Mouse (Mus musculus) c-Kit-positive CD71-positive TER-119-positive erythroid progenitor cells, embryonic 14.5 days (primary cell): ENCODE results near the gene Ssx2ip.

Experiments
- DNase-seq: peaks from one replicate; pipeline ENCODE4 v3.0.0-alpha.2; 2013; ENCODE audit warnings: low spot score

The Ssx2ip gene

DNA sequence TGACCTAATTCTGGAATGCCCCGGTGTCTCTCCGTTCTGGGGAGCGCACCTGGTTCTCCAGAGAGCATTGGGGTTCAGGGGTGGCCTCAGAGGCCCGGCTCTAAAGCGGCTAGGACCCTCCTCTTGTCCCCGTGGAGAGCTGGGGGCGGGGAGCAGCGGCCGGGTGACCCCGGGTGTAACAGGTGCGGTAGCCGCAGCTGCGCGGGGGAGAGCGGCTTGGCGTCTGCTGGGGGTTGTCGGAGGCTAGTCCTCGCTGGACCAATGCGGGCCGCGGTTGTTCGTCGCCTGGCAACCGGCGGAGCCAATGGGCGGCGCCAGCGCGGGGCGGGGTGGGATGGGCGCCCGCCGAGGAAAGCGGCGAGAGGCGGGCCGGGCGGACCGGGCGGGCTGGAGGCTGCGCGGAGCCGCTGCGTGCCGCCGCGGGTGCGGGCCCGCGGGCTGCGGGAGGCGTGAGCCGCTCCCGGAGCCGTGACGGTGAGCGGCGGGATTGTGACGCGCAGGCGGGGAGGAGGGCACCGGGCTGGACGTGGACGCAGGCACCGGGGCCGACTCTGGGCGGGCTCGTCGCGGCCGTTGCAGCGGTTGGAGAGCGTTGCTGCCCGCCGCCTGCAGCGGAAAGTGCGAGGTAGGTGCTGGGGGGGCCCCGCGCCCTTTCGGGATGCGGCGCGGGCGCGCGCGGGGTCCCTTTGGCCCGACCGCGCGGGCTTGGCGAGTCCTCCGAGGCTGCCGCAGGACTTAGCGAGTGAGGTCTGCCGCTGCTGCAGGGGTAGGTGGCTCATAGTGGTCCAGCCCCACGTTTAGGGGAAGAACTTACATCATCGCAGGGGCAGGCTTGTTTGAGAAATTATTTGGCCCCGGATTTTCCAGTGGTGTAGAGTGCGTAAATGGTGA, at the start of gene Ssx2ip:
TSS of gene Ssx2ip (plus strand) at position 332 of the 891 bp plus-strand sequence.
- DNase-seq = peak; percentile 91

DNA sequence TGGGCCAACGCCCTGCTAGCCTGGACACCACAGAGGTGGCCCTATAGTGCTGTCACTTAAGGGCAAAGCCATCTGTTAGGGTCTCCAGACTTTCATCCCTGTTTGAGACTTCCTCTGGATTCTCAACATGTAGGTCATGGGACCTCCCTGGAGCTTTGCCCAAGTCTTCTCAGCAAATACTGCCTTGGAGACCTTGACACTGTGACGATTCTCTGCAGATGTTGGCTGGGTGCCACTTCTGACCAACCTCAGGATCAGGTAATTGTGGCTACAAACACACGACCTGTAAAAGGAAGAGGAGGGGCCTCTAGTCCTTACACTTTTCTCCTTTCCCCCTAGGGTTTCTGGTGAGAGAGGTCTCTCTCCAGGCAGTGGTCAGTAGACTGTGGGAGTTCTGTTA, 49.3 kb upstream of the Ssx2ip start:
- DNase-seq = no peak

DNA sequence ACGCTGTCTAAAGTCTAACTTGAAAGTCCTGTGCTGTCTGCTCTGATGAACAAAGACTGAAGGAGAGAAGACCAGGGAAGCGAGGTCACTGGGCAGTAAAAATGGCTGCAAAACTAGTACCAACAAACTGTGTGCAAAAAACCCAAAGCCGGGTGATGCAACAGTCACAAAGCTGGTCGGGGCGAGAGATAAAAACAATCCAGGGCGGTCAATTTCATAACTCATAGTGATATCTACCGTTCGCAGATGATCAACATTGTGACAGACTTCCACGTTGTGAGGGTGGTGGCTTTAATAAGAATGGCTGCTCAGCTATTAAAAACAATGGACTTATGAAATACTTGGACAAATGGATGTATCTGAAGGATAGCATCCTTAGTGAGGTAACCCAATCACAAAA, 39.0 kb upstream of the Ssx2ip start:
- DNase-seq = no peak

DNA sequence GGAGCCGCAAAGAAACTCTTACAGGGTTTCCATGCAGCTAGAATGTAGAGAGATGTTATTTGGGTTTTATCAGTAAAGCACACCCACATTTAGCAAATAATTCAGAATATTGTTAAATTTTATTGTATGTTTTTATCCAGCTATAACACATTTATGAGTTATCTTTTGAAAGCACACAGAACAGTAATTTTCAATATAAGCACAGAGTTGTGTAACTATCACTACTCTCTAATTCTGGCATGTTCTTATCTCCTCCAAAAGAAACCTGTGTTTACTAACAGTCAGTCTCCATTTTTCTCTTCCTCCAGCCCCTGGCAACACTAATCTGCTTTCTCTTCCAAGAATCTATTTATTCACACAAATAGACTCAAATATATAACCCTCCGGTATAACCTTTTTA, 37.4 kb upstream of the Ssx2ip start:
- no peak for DNase-seq

DNA sequence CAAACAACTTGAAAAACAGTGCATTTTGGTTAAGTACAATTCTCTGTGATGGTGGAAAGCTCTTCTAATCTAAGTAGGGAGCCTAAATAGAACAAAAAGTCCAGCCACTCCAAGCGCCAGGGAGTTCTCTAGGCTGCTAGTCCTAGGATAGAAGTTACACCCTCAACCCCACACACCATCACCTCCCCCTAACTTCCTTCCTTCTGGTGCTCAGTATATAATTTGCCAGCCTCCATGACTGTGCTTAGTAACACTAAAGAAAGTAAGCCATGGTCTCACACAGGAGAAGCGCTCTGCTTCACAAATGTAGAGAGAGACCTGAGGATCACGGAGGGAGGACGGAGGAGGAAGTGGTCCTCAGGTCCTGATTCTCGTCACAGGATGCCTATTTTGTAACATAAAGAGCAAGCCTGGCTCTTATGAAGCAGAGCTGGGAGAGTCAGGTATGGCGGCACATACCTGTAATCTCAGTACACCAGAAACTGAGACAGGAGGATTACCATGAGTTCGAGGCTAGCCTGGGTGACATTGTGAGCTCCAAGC, 33.8 kb upstream of the Ssx2ip start:
- no peak for DNase-seq

DNA sequence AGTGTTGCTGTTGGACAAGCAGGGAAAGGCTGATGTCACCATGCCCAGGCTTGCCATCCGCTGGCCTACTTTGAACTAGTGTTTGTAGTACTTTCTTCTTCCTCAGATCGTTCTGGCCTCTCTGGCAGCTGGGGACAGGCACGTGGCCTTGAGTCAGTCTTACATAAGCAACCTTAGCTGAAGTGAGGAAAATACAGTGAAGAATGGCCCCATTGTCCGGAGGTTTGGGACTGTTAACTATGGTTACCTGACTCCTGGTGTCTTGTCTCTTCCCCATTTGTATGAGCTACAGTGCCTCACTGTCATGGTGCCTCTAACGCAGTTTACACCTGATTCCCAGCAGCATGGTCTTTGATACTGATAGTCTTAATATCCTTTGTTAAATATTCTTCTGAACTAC, 33.2 kb upstream of the Ssx2ip start:
- DNase-seq = no peak

DNA sequence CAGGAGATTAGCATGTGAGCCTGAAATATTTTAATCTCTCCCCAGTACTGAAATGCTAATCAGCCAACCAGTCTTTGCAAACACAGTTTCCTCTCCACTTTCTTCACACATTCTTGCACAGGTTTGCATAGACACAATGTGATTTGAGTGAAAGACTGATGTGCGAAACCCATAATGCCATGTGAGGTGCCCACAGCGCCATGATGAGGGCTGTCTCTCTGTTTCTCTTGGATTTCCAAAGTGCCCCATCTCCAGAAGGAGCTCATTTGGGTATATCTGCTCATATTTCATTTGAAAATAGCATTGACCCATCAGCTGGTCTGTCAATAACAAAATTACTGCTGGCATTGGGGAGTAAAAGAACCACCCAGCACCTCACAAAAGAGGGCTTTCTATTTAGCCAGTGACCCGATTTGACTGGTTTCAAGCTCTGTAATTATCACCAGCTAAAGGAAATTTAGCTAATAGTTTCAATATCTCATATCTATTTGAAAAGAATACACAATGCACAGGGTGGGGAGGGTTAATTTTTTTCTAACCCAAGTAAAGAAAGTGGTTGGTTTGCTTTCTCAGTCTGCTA, 29.8 kb upstream of the Ssx2ip start:
- DNase-seq = no peak

DNA sequence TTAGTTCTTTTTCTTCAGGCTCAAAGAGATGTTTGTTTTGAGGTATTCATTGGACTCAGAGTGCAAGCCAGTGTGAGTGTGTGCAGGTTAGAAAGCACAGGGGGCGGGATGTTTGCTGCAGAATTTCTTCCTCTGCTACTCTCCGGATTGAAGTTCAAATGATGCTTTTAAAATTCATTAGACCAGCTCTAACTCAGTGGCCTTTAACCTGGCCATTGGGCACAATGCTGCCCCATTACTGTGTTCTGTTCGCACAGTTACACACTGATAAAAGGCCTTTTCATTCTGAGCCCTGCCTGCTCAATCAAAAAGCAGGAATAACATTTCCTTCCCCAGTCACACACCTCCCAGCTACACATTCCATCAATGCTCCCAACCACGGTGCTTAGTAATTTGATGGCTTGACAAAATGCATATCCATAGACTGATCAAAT, 29.2 kb upstream of the Ssx2ip start:
- no peak for DNase-seq

DNA sequence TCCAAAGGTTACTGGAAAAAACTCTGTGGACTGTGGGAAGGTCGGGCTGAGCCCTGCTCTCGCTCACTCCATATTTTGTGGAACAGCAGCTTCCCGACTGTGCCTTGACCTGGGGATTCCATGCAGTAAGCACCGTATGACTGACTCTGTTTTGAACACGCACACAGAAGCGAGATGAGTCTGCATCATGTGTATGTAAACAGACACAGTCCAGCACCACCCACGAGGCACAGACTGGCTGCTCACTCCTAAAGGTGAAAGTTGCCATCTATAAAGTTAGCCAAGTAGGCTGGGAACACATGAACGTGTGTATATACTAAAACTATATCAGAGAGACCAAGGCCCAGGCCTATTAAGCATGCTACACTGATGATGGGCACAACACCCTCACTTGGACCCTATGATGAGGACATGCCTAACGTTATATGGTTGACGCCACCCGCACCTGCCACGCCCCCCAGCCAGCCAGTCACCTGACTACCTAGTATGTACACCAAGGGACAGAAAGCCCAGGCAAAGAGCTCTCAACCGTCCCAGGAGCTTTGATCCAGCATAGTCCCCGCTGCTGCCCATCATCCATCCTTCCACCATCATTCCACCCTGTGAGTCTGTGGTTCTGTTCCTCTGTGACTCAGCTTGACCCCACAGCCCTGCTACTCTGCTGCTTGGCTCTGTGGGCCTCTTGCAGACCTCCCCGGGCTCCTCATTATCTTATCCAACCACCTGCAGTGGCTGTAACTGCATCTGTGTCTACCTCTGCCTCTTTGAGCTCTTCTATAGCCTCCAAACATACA, 27.9 kb upstream of the Ssx2ip start:
- peak; percentile 73 for DNase-seq

DNA sequence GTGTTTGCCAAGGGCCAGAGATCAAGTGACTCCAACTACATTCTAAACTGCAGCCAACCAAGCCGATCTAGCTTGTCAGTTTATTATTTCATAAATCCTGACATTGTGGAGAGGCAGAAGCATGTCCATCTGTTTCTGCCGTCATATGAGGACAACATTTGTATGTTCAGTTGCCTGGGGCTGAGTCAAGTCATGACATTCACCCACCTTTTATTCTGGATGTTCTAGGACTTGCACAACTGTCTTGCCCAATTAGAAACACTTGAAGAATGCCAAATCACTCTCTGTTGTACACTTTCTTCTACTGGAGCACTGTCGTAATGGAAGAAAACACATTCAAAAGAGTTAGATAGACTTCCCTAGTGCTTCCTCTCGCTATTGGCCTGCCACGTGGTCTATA, 27.2 kb upstream of the Ssx2ip start:
- no peak for DNase-seq

DNA sequence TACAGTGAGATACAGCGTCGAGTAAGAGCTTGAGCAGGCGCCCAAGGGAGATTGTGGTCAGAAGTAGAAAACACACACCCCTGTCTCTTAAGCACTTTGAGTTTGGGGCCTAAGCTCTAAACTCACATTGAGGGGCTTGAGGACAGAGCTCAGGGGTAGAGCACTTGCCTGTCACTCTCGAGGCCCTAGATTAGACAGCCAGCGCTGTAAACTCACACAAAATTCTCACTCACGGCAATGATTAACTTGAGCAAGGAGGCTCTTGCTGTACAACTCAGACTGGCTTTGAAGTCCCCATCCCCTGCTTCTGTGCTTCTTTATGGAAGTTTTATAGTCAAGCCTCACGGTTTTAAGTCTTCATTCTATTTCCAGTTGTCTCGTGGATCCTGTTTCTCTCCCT, 25.7 kb upstream of the Ssx2ip start:
- DNase-seq = no peak

DNA sequence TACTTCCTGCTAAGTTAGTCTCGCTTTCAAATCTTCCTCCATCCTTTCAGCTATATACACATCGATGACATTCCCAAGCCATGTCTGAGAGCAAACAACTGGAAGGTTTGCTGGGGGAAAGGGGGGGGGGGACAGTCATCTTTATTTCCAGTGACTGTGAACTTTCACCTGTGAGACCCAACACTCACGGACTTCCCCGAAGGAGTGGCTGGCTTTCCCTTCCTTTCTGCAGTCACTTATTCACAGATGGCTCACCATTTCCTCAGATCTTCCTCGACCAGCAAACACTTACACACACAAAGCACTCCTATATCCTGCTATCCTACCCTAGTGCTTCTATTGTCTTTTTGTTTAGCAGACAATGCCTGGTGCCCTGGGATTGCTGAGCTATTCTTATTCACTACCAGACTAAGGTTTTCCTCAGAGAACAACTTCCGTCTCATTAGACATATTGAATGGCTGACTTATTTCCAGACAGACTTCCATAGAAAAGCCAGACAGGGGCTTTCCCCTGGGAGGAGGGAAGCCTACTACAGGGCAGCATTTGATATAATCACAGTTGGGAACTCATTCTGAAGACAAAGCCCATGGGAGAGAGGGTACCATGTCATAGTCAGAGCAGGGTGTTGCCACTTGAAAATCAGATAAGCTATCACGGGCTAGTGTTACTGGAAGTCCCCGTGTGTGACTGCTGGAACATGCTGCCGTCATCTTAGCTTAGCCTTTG, 24.5 kb upstream of the Ssx2ip start:
- no peak for DNase-seq

DNA sequence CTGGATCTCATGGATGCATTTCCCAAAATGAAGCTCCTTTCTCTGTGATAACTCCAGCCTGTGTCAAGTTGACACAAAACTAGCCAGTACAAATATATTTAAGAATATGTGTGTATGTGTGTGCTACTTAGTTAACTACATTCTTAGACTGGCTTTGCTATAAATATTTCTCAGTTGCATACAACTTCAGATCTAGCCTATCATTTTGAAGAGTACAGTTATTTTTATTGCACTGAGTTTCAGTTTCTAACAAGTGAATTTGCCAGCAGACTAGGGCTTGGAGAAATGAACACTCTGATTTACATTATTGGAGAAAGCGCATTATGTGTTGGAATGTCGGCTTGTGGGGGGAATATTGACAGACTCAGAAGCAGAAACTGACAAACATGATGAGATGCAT, 23.6 kb upstream of the Ssx2ip start:
- no peak for DNase-seq

DNA sequence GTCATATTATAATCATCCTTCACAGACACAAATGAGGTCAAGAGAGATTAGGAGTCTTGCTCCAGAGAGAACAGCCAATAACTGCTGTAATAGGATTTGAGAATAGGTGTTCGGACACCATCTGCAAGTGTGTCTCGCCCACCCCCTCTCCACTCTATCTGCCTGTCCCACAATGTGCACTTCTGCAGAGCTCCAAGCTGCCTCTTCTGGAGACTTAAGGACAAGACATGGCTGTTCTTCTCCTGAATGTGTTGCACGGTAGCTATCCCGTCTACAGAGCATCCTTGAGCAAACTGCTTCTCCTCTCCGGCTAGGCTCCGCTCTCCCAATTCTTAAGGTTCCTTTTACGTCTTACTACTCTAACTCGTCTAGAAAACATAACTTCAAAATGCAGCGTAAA, 23.0 kb upstream of the Ssx2ip start:
- no peak for DNase-seq

DNA sequence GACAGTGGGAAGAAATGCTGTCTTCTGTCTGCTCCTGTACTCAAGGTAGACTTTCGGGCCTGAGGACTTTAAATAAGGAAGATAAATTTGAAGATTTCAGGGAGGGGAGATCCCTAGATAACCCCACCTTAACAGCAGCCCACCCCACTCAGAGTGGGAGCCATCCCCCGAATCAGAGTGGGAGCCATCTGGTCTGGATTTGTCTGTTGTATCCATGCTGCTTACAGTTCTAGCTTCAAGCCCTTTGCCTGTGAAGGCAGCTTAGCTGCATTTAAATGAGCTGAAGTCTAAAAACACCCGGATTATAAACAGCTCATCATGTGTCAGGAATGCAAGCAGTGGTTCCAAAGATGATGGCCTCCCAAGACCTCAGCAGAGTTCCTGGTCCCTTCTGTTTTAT, 17.6 kb upstream of the Ssx2ip start:
- DNase-seq = no peak

DNA sequence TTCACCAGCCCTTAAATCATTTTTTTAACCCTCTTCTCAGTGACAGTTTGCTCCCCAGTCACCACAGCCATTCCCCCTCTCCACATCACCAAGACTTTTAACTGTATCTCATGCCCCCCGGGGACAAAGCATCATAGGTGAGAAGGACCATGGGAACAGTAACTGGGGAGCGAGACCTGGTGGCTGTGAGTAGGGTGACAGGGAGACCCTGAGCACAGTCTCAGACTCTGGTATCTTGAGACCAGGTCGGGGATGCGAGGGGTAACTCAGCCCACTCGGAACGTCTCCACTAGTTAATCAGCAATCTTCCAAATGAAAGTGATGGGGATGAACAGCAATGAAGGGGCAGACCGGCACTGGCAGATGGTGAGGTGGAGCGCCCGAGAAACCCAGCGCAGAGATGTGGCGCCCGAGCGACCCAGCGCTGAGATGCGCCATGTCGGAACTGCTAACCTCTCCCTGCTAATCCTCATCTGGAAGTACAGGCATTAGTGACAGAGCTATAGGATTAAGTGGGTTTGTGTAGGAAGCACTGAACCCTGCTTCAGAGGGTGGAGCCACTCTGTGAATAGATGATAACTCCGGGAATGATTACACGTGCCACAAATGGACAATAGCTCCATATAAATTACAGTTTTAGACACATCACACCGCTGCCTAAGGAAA, 11.7 kb upstream of the Ssx2ip start:
- peak; percentile 68 for DNase-seq

DNA sequence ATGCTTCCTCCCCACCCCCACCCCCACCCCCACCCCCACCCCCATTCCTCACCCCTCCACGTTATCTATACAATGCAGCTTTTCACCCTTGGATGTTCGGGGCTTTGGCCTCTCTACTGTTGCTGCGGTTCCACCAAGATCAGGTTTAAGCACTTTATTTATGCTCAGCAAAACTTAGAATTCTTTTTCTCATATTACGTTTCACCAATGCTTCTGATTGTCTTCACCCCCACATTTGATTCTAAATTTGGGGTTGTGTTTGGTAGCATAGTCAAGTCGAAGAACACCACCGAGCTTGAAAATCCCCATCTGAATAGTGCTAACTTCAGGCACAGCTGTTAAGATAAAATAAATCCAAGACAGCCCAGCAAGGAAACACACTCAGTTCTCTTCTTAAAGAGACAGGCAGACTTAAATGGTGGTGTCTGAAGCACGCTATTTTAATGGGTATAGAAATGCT, 10.8 kb upstream of the Ssx2ip start:
- DNase-seq = peak; percentile 70

DNA sequence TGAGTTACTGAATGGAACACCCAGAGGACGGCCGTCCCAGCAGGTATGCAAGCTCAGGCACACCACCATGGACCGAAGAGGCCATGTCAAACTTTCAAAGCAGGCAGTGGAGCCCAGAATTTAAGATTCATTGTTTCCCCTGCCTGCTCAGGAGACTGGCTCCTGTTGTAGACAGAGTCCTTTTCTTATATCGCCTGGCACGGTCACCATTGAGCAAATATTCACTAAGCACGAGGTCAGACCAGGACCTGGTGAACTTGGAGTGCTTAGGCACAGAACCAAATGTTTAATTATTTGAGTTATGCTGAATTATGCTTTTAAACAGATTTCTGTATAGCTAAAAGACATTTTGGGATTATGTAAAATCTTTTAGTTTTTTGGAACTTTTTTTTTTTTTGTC, 8.2 kb upstream of the Ssx2ip start:
- DNase-seq = no peak

DNA sequence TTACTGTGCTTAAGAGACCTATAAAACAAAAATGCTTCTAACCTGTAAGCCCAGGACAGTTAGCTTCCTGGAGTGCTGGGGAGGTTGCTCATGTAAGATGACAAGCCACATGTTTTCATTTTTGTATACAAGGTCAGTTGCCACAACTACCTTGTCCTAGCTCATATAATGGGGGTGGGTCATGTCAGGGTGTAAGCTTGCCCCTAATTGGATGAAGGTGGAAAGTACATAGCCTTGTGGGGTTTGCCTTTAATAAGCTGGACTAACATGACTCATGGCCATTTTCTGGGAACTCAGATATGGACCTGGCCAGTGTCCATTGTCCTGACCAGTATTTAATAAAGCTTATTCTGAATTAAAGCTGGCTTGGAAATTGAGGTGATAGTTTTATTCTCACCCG, 7.5 kb upstream of the Ssx2ip start:
- DNase-seq = no peak

DNA sequence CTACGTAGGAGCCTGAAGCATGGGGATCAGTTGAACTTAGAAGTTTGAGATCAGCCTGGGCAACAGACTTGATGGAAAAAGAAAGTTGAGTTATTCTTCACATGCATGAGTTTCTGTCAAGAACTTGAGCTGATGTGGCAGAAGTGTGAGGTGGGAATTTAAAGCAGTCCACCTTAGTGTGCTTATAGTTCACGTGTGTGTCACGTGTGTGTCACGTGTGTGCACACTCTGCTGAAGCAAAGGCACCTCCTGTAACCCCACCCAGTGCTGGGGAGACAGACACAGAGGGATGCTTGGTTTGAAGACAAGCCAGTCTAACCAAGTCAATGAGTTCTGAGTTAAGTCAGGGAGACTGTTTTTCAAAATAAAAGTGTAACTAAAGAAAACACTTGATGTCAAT, 6.6 kb upstream of the Ssx2ip start:
- DNase-seq = no peak

DNA sequence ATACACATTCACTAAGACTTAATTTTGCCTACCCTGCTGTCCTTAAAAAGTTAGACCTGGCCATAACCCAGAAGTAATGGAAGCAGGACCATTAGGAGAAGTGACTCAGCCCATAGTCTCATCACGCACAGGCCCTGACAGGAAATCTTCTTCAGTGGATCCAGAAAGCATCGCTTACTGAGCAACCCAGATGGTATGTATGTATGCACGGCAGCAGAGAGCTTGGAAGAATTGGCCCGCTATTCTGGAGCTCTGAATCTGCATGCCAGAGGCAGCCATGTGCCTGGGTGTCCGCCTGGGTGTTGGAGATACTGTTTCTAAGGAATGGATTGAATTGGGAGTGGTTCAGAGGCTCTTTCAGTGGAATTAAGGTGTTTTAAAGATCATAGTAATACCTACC, 5.2 kb upstream of the Ssx2ip start:
- no peak for DNase-seq
